Mouse (Mus musculus) fat pad, adult 2 months (tissue): Measurements from ENCODE around the gene 4632433K11Rik.

ENCODE experiments used
- DNase-seq: peaks from one replicate; pipeline ENCODE4 v3.0.0-alpha.2; 2011; ENCODE audit warnings: low read depth, low spot score; ENCODE audit errors: extremely low read depth

The 4632433K11Rik gene

DNA sequence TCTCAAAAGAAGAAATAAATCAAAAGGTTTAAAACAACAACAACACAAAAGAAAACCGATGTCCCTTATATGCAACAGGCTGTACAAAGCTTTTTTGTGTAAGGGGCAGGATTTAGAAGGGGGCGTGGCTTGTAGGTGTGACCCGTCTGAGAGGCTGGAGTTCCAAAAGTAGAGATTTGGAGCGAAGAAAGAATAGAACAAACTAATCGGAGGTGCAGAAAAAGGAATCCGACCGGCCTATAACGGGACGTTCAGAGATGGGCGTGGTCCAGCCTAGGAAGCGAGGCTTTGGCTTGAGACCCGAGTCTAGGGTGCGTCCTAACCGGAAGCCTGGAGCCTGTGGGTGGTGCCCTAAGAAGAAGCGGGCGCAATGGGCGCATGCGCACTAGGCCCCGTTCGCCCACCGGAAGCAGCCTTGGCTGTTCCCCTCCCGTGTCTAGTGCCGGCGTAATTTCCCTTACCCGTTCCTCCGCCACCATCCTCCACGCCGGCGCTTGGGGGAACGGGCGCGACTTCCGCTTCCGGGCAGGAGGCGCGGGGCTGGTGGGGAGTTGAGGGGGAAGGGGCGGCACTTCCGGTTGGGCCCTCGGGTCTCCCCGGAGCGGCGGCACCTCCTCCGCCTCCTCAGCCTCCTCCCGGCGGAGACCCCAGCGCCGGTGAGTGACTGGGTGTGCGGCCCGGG is 13.8 kb upstream of the 4632433K11Rik start, which contains the start of the genes Zfp865 and Ccdc106:
Gene Zfp865, plus strand, starts transcription at position 377 of the 682 bp plus-strand sequence.
Gene Ccdc106, plus strand, starts transcription at position 554 of the 682 bp plus-strand sequence.
- DNase-seq = peak; percentile 74

DNA sequence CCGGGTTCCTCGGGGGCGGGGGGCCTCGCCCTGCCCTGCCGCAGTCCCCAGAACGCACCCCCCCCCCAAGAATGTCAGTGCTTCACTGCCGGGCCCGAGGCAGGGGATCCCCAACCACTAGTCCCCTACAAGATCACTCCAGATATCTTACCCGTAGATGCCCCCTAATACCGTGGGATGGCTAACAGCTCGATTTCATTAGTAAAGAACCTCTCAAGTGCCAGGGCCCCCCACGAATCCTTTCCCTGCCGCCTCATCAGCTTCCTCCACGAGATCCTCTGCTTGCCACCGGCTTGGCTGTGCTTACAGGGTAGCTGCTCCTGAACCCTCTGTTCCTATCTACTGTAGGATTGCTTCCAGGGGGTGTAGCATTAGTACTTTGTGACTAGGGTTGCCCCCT is 13.2 kb upstream of the 4632433K11Rik start:
- DNase-seq = no peak

DNA sequence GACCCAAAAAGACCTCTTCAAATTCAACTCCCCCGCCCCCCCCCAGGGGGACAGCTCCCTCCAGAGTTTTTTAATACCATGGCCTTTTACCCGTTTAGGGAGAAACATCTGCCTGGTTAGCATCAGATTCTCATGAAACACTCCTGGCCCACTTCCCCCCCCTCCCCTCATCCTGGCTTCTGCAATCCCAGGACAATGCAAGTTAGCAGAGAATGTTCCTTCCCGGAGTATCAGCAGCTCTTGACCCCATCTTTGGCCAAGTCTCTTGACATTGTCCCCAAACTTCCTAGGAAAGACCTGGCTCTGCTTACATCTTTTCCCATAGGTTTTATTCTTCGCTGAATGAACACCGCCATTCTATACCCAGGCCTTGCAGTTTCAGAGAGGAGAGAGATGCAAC is 12.7 kb upstream of the 4632433K11Rik start:
- DNase-seq = no peak

DNA sequence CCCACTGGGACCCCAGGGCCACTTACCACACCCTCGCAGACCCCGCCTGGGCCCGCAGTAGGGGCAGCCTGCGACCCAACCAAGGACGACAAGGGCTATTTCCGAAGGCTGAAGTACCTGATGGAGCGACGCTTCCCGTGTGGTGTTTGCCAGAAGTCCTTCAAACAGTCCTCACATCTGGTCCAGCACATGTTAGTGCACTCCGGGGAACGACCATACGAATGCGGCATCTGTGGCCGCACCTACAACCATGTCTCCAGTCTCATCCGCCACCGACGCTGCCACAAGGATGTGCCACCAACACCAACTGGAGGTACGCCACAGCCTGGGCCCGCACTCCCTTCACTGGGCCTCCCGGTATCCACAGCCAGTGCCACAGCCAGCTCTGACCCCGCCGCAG is 4.4 kb upstream of the 4632433K11Rik start:
- DNase-seq = no peak

DNA sequence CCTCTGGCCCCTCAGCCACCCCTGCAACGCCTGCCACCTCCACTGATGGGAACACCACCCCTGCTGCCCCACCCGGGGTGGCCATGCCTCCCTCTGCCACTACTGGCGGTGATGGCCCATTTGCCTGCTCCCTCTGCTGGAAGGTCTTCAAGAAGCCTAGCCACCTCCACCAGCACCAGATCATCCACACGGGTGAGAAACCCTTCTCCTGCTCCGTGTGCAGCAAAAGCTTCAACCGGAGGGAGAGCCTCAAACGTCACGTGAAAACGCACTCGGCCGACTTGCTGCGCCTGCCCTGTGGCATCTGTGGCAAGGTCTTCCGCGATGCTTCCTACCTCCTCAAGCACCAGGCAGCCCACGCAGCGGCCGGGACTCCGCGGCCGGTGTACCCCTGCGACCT is 4.0 kb upstream of the 4632433K11Rik start:
- DNase-seq = no peak

- no peak for DNase-seq
Measured at GRCm38 (mm10) chr7:5030554-5031275, 3.2 kb upstream of the 4632433K11Rik start.

DNA sequence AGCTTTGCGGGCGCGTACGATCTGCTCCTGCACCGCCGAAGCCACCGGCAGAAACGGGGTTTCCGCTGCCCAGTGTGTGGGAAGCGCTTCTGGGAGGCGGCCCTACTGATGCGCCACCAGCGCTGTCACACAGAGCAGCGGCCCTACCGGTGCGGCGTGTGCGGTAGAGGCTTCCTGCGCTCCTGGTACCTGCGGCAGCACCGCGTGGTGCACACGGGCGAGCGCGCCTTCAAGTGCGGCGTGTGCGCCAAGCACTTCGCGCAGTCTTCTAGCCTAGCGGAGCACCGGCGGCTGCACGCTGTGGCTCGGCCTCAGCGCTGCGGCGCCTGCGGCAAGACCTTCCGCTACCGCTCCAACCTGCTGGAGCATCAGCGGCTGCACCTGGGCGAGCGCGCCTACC is 2.4 kb upstream of the 4632433K11Rik start:
- no peak for DNase-seq

DNA sequence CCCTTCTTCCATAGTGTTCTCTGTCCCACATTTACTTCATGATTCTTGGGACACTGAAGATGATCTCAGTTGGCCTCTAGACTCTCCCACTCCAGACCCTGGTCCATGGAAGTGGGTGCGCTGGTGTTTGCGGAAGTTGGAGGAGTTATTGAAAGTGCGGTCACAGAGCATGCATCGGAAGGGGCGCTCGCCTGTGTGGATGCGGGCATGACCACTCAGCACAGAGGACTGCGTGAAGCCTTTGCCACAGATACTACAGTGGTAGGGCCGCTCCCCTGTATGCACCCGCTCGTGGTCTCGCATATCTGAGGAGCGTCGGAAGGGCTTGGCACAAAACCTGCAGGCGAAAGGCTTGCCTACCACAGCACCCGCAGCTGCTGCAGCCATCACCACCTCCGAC is 1.7 kb downstream of the 4632433K11Rik start:
- no peak for DNase-seq

GRCm38 (mm10) chr7:5036136-5036535 is 2.2 kb downstream of the 4632433K11Rik start:
- DNase-seq = no peak

- no peak for DNase-seq
Measured at GRCm38 (mm10) chr7:5037026-5037425, 3.1 kb downstream of the 4632433K11Rik start.

DNA sequence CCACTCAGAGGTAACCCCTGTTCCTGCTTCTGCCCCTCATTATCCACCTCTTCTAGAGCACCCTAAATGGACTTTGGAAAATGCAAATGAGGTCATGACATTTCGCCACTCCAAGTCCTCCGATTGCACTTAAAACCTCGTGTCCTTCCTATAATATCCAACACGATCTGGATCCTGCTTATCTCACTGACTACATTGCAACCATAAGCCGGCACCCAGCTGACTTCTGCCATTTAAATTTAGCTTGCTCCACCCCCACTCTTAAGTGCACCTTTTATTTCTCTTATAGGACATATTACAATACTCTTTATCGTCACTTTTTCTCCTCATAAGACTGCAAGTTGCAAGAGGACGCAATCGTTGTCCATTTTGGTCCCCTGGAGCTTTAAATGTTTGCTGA is 3.5 kb downstream of the 4632433K11Rik start:
- DNase-seq = no peak

- peak; percentile 42 for DNase-seq
Measured at GRCm38 (mm10) chr7:5038109-5038732, 4.3 kb downstream of the 4632433K11Rik start, which contains the start of gene Zfp784. TSS of gene Zfp784 (minus strand) at chr7:5038446.

- DNase-seq = no peak
Measured at GRCm38 (mm10) chr7:5038940-5039339, 5.0 kb downstream of the 4632433K11Rik start.

GRCm38 (mm10) chr7:5044981-5045380 is 11.1 kb downstream of the 4632433K11Rik start:
- DNase-seq = no peak

DNA sequence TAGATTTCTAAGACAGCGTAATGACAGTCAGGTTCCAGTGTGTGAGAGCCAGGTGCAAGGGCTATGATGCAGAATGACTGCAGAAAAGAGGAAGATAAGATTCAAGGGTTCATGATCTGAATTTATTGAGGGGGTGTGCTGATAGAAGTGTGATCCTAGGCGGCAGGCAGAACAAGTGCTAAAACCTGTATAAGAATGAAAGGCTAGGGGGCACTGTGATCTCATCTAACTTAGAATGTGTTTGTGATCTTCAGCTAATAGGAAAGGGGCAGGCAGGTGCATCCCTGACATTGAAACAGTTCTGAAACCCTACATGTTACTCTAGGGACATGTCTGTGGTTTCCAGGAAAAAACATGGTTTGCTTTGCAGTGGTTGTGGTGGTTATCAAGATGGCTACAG is 12.2 kb downstream of the 4632433K11Rik start:
- no peak for DNase-seq

DNA sequence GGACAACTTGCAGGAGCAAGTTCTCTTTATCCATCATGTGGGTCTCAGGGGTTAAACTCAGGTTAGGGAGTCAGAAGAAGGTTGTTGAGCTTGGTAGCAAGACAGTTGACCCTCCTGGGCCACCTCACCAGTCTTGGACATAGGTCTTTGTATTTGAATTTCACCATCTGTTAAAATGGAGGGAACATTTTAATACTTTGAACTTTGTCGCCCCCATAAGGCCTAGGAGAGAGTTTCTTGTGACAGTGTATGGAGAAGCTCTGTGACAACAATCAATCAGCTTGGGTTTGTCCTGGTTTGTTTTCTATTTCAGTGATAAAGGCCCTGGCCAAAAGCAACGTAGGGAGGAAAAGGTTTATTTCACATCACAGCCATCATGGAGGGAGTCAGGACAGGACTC is 13.4 kb downstream of the 4632433K11Rik start:
- DNase-seq = no peak

DNA sequence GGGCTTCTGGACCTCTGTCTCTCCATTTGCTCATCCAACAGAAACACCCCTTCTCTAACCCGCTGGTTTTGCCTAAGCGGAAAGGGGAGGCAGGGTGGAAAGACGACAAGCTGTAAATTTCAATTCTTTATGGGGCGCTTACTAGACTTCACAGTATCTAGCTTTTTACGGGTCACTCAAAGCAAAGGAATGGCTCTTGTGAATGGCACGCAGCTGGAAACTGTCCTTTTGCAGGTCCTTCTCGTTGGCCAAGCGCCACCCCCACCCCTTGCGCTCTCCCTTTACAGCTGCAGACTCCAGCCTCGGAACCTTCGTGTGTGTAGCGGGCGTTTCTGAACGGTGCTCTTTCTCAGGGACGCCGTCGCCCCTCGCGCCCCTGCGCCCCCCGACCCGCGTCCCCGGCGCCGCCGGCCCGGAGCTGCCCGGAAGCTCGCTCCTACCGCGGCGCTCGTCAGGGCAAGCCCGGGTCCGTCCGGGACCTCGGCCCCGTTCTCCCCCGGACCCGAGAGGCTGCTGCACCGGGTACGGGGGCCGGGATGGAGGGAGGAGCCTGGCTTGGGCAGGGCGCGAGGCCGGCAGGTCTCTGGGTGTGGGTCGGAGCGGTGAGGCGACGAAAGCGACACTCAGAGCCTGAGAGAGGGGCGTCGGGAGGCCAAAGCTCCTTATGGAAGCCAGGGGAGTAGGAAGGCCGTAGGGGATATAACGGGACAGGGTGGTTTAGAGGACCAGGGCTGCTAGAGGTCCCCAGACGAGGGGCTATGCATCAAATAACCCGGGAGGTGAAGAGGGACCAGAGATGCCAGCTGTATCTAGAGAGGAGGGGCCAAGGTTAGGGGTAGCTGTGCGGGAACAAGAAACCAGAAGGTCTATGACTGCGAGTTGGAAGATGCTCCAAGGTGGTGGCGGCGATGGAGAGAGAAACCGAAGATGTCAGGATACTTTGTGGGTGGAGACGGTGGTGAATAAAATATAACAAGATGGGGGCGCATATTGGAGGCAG is 17.6 kb downstream of the 4632433K11Rik start, which contains the start of gene Zfp580:
Gene Zfp580, plus strand, starts transcription at position 346 of the 1,000 bp plus-strand sequence.
- no peak for DNase-seq

DNA sequence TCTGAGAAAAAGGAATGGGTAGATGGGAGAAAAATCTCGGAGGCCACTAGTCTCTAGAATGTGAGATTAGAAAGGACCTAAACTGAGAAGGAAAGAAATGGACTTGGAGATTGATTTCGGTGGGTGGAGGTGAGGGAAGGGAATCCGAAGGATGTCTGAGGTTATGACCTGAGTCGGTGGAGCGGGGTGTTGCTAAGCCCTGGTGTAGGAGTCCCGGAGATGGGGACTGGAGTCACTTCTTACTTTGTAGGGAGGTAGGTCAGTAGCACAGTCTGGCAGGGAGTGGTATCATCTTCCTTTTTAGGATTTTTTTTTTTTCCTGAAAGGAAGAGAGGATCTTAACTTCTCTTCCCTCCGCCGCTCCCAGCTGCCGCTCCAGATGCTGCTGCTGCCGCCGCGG is 18.5 kb downstream of the 4632433K11Rik start:
- DNase-seq = no peak

DNA sequence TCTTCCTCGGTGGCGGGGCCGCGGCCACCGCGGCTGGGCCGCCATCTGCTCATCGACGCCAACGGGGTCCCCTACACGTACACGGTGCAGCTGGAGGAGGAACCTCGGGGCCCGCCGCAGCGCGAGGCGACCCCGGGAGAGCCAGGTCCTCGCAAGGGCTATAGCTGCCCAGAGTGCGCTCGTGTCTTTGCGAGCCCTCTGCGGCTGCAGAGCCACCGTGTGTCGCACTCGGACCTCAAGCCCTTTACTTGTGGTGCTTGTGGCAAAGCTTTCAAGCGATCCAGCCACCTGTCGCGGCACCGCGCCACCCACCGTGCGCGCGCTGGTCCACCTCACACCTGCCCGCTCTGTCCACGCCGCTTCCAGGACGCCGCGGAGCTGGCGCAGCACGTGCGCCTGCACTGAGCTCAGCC is 19.0 kb downstream of the 4632433K11Rik start:
- DNase-seq = no peak

GRCm38 (mm10) chr7:5053456-5054179 is 19.7 kb downstream of the 4632433K11Rik start:
- DNase-seq = no peak
